Mouse (Mus musculus): ENCODE data around the gene Sbno2. TPM values are rescaled to one million over a fixed set of nuclear protein-coding genes. Genes with fewer than 3 reads are reported as not detected.

Gene Sbno2
- polyA plus RNA-seq, 1 experiment: 151 TPM

GRCm38 (mm10) chr10:80114341-80115284, 9.2 kb upstream of the Sbno2 start:
- H3K4me3 ChIP-seq (replicated peaks): peak overlapping the region; percentile 100
- H3K36me3 ChIP-seq (replicated peaks; ENCODE audit: low read length): peaks cover 32% of the 10 kb centered on the region
- no peaks in the 10 kb centered on the region for H3K9me3 ChIP-seq
- peaks cover 58% of the 10 kb centered on the region for H3K4me1 ChIP-seq
- TF ChIP-seq FLI1 (IDR thresholded peaks at IDR 0.05; ENCODE audit: low read length) (no peak), GATA1 (IDR thresholded peaks at IDR 0.05; ENCODE audit: borderline replicate concordance, low read length) (no peak)
- no peaks in the 10 kb centered on the region for H3K27me3 ChIP-seq (replicated peaks)

- Histone ChIP-seq H3K4me1 (peaks cover 66% of the 10 kb centered on the region), H3K4me3 (replicated peaks) (no peak overlapping the region), H3K9me3 (no peaks in the 10 kb centered on the region), H3K36me3 (replicated peaks; ENCODE audit: low read length) (no peaks in the 10 kb centered on the region), H3K27me3 (replicated peaks) (no peaks in the 10 kb centered on the region)
- TF ChIP-seq FLI1 (IDR thresholded peaks at IDR 0.05; ENCODE audit: low read length) (no peak), GATA1 (IDR thresholded peaks at IDR 0.05; ENCODE audit: borderline replicate concordance, low read length) (no peak)
Measured at GRCm38 (mm10) chr10:80107678-80108077, 2.3 kb upstream of the Sbno2 start.

GRCm38 (mm10) chr10:80105926-80106325, 555 bp upstream of the Sbno2 start:
- no peak for TF ChIP-seq FLI1 (IDR thresholded peaks at IDR 0.05; ENCODE audit: low read length)
- no peak for TF ChIP-seq GATA1 (IDR thresholded peaks at IDR 0.05; ENCODE audit: borderline replicate concordance, low read length)
- no peaks in the 10 kb centered on the region for H3K9me3 ChIP-seq
- no peaks in the 10 kb centered on the region for H3K27me3 ChIP-seq (replicated peaks)
- peaks cover 73% of the 10 kb centered on the region for H3K4me1 ChIP-seq
- peaks cover 1% of the 10 kb centered on the region for H3K36me3 ChIP-seq (replicated peaks; ENCODE audit: low read length)
- H3K4me3 ChIP-seq (replicated peaks): peak overlapping the region; percentile 65

GRCm38 (mm10) chr10:80104181-80104580, 1.2 kb downstream of the Sbno2 start:
- Histone ChIP-seq H3K9me3 (no peaks in the 10 kb centered on the region), H3K36me3 (replicated peaks; ENCODE audit: low read length) (peaks cover 19% of the 10 kb centered on the region), H3K4me3 (replicated peaks) (peak overlapping the region; percentile 21), H3K27me3 (replicated peaks) (no peaks in the 10 kb centered on the region), H3K4me1 (peaks cover 79% of the 10 kb centered on the region)
- TF ChIP-seq GATA1 (IDR thresholded peaks at IDR 0.05; ENCODE audit: borderline replicate concordance, low read length) (no peak), FLI1 (IDR thresholded peaks at IDR 0.05; ENCODE audit: low read length) (no peak)

GRCm38 (mm10) chr10:80103032-80103431, 2.3 kb downstream of the Sbno2 start:
- peaks cover 29% of the 10 kb centered on the region for H3K36me3 ChIP-seq (replicated peaks; ENCODE audit: low read length)
- H3K27me3 ChIP-seq (replicated peaks): no peaks in the 10 kb centered on the region
- peak overlapping the region; percentile 97 for H3K4me3 ChIP-seq (replicated peaks)
- TF ChIP-seq GATA1 (IDR thresholded peaks at IDR 0.05; ENCODE audit: borderline replicate concordance, low read length): no peak
- H3K9me3 ChIP-seq: no peaks in the 10 kb centered on the region
- peaks cover 88% of the 10 kb centered on the region for H3K4me1 ChIP-seq

GRCm38 (mm10) chr10:80102216-80102915, 3.0 kb downstream of the Sbno2 start:
- no peaks in the 10 kb centered on the region for H3K9me3 ChIP-seq
- H3K4me3 ChIP-seq (replicated peaks): peak overlapping the region; percentile 97
- H3K27me3 ChIP-seq (replicated peaks): no peaks in the 10 kb centered on the region
- H3K36me3 ChIP-seq (replicated peaks; ENCODE audit: low read length): peaks cover 32% of the 10 kb centered on the region
- TF ChIP-seq FLI1 (IDR thresholded peaks at IDR 0.05; ENCODE audit: low read length): no peak
- no peak for TF ChIP-seq GATA1 (IDR thresholded peaks at IDR 0.05; ENCODE audit: borderline replicate concordance, low read length)
- peaks cover 88% of the 10 kb centered on the region for H3K4me1 ChIP-seq

GRCm38 (mm10) chr10:80100982-80101381, 4.4 kb downstream of the Sbno2 start:
- H3K27me3 ChIP-seq (replicated peaks): no peaks in the 10 kb centered on the region
- peak overlapping the region; percentile 97 for H3K4me3 ChIP-seq (replicated peaks)
- H3K9me3 ChIP-seq: no peaks in the 10 kb centered on the region
- TF ChIP-seq FLI1 (IDR thresholded peaks at IDR 0.05; ENCODE audit: low read length) (no peak), GATA1 (IDR thresholded peaks at IDR 0.05; ENCODE audit: borderline replicate concordance, low read length) (no peak)
- peaks cover 43% of the 10 kb centered on the region for H3K36me3 ChIP-seq (replicated peaks; ENCODE audit: low read length)
- peaks cover 94% of the 10 kb centered on the region for H3K4me1 ChIP-seq

GRCm38 (mm10) chr10:80098630-80099029, 6.7 kb downstream of the Sbno2 start:
- Histone ChIP-seq H3K9me3 (no peaks in the 10 kb centered on the region), H3K4me1 (peaks cover 94% of the 10 kb centered on the region), H3K27me3 (replicated peaks) (no peaks in the 10 kb centered on the region), H3K36me3 (replicated peaks; ENCODE audit: low read length) (peaks cover 65% of the 10 kb centered on the region), H3K4me3 (replicated peaks) (peak overlapping the region; percentile 79)
- TF ChIP-seq GATA1 (IDR thresholded peaks at IDR 0.05; ENCODE audit: borderline replicate concordance, low read length) (no peak), FLI1 (IDR thresholded peaks at IDR 0.05; ENCODE audit: low read length) (no peak)

GRCm38 (mm10) chr10:80097275-80097674, 8.1 kb downstream of the Sbno2 start:
- peaks cover 78% of the 10 kb centered on the region for H3K36me3 ChIP-seq (replicated peaks; ENCODE audit: low read length)
- peaks cover 96% of the 10 kb centered on the region for H3K4me1 ChIP-seq
- H3K4me3 ChIP-seq (replicated peaks): peak overlapping the region; percentile 65

GRCm38 (mm10) chr10:80095547-80095946, 9.8 kb downstream of the Sbno2 start:
- Histone ChIP-seq H3K4me3 (replicated peaks) (no peak overlapping the region), H3K4me1 (peaks cover 98% of the 10 kb centered on the region), H3K9me3 (no peaks in the 10 kb centered on the region), H3K36me3 (replicated peaks; ENCODE audit: low read length) (peaks cover 88% of the 10 kb centered on the region), H3K27me3 (replicated peaks) (no peaks in the 10 kb centered on the region)
- TF ChIP-seq FLI1 (IDR thresholded peaks at IDR 0.05; ENCODE audit: low read length) (no peak), GATA1 (IDR thresholded peaks at IDR 0.05; ENCODE audit: borderline replicate concordance, low read length) (no peak)

More at GRCm38 (mm10) chr10:80097275-80097674, 8.1 kb downstream of the Sbno2 start:
- TF ChIP-seq FLI1 (IDR thresholded peaks at IDR 0.05; ENCODE audit: low read length) (no peak), GATA1 (IDR thresholded peaks at IDR 0.05; ENCODE audit: borderline replicate concordance, low read length) (no peak)
- Histone ChIP-seq H3K27me3 (replicated peaks) (no peaks in the 10 kb centered on the region), H3K9me3 (no peaks in the 10 kb centered on the region)

Measured in megakaryocyte, embryonic 14.5 days (primary cell).